Mouse (Mus musculus): ENCODE data around the gene Nxpe5.

Gene Nxpe5

GRCm38 (mm10) chr5:138255353-138256093 lies 29.8 kb downstream of the Nxpe5 start, which contains the start of gene Lamtor4:
TSS of gene Lamtor4 (plus strand) at chr5:138255482.
- DNase-seq, result peak; percentile 98

- no peak for DNase-seq
Measured at GRCm38 (mm10) chr5:138256094-138256467, 30.4 kb downstream of the Nxpe5 start.

DNA sequence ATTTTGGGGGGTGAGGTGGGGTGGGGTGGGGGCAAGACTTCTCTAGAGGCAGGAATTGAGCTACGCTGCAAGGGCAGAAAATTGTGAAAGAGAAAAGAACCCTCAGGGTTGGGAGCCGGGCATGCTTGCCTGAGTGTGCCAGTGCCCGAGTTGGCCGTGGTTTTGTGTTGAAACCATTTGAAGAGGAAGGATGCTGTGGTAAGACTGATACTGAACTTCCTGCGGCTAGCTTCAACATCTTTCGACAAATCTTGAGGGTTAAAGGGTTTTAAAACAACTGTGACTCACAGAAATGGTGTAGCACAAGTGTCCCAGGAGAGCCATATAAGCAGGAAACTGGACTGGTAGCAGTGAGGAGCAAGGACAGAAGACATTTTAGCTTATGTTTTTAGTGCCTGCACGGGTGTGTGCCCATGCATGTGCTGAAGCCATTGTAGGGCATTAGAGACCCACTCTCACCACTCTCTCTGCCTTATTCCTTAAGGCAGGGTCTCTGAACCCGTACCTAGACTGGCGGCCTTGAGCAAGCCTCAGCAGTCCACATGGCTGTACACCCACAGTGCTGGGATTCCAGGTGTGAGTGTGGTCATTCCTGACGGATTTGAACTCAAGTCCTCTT lies 31.4 kb downstream of the Nxpe5 start:
- DNase-seq, result no peak

GRCm38 (mm10) chr5:138257585-138257978 lies 31.9 kb downstream of the Nxpe5 start:
- DNase-seq, result no peak

GRCm38 (mm10) chr5:138258078-138258477 lies 32.4 kb downstream of the Nxpe5 start:
- DNase-seq, result no peak

GRCm38 (mm10) chr5:138258542-138258941 lies 32.8 kb downstream of the Nxpe5 start:
- DNase-seq, result no peak

- no peak for DNase-seq
Measured at GRCm38 (mm10) chr5:138258993-138259392, 33.3 kb downstream of the Nxpe5 start.

GRCm38 (mm10) chr5:138260051-138260450 lies 34.4 kb downstream of the Nxpe5 start:
- DNase-seq, result no peak

- no peak for DNase-seq
Measured at GRCm38 (mm10) chr5:138260834-138261233, 35.1 kb downstream of the Nxpe5 start.

- no peak for DNase-seq
Measured at GRCm38 (mm10) chr5:138262001-138262400, 36.3 kb downstream of the Nxpe5 start.

GRCm38 (mm10) chr5:138262582-138263240 lies 37.0 kb downstream of the Nxpe5 start:
- no peak for DNase-seq

DNA sequence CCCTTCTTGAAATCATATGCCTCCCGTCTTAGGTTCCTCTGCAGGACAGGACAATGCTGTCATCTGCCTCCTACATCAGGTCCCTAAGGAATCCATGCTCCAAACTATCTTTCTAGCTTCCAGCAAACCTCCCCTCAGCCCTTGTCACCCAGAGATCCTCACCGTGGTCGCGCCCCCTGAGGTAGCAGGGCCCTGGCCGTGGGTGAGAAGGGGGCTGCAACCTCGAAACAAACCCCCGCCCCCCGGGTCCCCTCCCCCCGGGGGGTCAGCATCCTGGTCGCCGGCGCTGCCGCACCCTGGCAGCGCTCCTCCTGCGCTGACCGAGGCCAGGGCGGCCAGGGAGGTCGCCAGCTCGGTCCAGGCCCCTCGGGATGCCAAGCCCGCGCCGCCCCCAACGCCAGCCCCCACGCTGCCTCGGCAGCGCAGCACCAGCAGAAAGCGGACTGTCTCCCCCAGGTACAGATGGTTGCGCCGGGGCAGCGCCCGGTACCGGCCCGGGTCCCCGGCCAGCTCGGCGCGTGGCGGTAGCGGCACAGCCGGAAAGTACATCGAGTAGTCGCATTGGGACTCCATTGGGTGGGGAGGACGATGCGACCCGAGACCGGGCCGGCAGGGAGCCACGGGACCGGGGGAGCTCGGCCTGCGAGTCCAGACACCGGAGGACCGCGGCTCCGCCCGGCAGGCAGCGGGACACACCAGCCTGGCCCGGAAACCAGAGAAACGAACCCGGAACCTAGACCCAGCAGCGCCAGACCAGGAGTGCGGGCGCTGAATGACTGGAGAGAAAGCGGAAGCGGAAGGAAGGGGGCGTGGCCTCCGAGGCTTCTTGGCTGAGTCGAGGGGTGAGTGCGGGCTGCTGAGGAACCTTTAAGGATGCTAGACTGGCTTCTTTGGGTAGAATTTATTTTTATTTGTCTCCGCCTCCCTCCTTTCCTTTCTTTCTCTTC lies 37.8 kb downstream of the Nxpe5 start, which contains the start of gene BC037034:
Gene BC037034 (minus strand): TSS at position 774 of the 947 bp plus-strand sequence.
- peak; percentile 88 for DNase-seq

- DNase-seq, result no peak
Measured at GRCm38 (mm10) chr5:138264207-138264578, 38.5 kb downstream of the Nxpe5 start.

DNA sequence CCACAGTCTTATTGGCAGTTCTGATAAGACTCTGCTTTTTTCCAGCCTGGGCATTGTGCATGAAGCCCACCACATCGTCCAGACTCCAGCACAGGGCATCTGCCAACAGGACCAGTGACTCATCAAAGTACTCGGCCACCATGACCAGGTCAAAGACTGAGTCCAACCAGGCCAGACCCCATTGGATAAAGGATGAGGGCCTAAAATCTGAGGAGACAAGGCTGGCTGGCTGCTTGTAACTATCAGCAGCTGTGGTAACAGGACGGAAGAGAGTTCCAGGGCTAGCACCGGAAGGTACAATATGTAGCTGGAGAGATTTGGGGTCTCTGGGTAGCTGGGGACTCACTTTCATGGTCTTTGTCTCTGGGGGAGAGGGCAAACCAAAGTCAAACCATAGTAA lies 40.0 kb downstream of the Nxpe5 start:
- no peak for DNase-seq

GRCm38 (mm10) chr5:138267114-138267513 lies 41.4 kb downstream of the Nxpe5 start:
- no peak for DNase-seq

DNA sequence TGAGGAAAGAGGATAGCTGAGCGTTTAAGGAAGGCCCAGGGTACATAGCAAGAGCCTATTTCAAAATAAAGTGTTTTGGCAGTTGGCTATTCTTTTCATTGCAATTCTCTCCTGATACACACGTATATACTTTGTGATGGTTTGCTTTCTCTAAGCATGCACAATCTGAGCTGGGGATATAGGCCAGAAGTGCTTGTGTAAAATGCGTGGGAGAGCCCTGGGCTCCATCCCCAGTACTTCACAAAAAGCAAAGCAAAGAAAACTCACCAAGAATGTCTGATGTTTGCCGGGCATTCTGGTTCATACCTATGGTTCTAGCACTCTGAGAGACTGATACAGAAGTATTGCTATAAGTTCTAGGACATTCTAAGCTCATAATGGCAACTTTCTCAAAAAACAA lies 43.3 kb downstream of the Nxpe5 start:
- no peak for DNase-seq

GRCm38 (mm10) chr5:138271232-138271631 lies 45.5 kb downstream of the Nxpe5 start:
- DNase-seq, result no peak

DNA sequence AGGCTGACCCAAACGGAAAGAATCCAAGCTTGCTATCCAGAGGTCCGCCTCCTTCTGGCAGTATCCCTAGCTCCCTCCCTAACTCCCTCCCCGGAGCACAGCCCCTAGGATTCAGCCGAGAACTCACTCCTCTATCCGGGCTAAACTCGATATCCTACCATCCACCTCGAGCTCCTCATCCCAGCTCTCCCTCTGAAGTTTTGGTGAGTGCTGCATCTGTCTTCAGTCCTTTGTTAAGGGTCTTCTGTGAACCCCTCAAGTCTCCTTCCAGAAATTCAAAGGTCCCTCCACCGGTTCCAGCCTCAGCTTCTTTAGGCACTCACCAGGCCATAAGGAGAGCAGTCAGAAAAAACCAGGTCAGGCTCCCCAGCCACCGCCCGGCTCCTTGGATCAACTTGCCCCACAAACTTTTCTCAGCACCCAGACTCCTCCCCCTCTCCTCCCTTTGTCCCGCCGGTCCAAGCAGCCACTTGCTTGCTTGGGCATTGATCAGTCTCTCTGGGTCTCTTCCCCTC lies 46.8 kb downstream of the Nxpe5 start, which contains the start of gene Gal3st4:
Gene Gal3st4 (minus strand): TSS at position 432 of the 515 bp plus-strand sequence.
- DNase-seq, result no peak

DNA sequence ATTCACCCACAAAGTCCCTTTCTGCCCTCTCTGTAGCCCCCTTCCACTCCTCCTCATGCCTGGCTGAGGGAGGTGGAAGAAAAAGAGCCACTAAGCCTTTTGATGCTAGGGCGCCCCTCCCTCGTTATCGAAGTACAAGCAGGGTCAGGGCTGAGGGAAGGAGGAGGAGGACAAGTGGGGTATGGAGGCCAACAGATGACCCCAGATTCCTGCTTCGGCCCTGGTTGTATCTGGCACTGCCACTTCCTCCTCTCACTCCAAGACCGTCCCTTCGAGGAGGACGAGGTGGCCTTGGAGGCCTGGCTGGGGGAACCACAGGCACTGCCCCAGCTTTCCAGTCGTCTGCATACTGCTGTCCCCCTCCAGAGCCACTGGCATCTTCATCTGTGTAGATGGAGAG lies 48.5 kb downstream of the Nxpe5 start:
- no peak for DNase-seq

GRCm38 (mm10) chr5:138275216-138276050 lies 49.7 kb downstream of the Nxpe5 start:
- DNase-seq, result peak; percentile 35

- no peak for DNase-seq
Measured at GRCm38 (mm10) chr5:138277994-138278393, 52.3 kb downstream of the Nxpe5 start.

All from kidney, adult 11 months (tissue).